Comparison of ENCODE assay signal across 17 mouse cellular contexts in the genomic region with DNA sequence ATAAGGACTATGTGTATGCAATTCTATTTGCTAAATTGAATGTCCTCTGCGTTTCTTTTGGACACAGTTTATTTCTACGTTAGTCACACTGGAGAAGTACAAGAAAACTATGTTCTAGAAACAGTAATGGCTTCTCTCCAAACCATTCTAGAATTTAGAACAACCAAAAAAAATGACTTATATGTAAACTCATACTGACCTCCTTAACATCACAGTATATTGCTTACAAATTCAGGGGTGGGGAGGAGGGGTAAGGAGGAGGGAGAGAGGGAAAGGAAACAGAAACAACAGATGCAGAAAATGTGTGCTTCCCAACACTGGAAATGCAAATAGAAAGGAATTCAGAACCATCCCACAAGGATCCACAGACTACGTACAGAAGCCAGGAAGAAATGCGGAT.
"Had no signal": no experiment of that assay in that cellular context is flagged by ENCODE, and none has a peak within 500 bp of the region (broad histone marks: within the 10 kb centered on the region; RNA-seq: fewer than 3 reads in every experiment).

No protein-coding gene starts in this region.

- DNase-seq: kidney, adult 2 months; kidney, postnatal 36 days; retina, postnatal 1 day; right cerebral cortex, postnatal 4 days; thymus, adult 2 months; thymus, postnatal 25 days had no signal

- H3K9ac ChIP-seq: kidney, embryonic 15.5 days; liver, embryonic 15.5 days; lung, embryonic 15.5 days; midbrain, embryonic 12.5 days; neural tube, embryonic 13.5 days; stomach, embryonic 15.5 days had no signal

- H3K4me2 ChIP-seq: kidney, embryonic 15.5 days; liver, embryonic 11.5 days; liver, embryonic 15.5 days; lung, embryonic 15.5 days; midbrain, embryonic 12.5 days; neural tube, embryonic 13.5 days; stomach, embryonic 15.5 days had no signal

- ATAC-seq: midbrain, embryonic 16.5 days had no signal

- H3K4me3 ChIP-seq: kidney, embryonic 15.5 days; limb, embryonic 10.5 days; liver, embryonic 15.5 days; lung, embryonic 15.5 days; megakaryocyte, embryonic 14.5 days; midbrain, embryonic 12.5 days; neural tube, embryonic 13.5 days; stomach, embryonic 15.5 days had no signal

- H3K4me1 ChIP-seq: megakaryocyte, embryonic 14.5 days had no signal

- H3K36me3 ChIP-seq: kidney, embryonic 15.5 days; limb, embryonic 10.5 days; liver, embryonic 15.5 days; lung, embryonic 15.5 days; midbrain, embryonic 12.5 days; neural tube, embryonic 13.5 days; stomach, embryonic 15.5 days had no signal

- H3K9me3 ChIP-seq: kidney, embryonic 15.5 days; limb, embryonic 10.5 days; liver, embryonic 15.5 days; lung, embryonic 15.5 days; megakaryocyte, embryonic 14.5 days; midbrain, embryonic 12.5 days; neural tube, embryonic 13.5 days; stomach, embryonic 15.5 days had no signal

- H3K27me3 ChIP-seq: kidney, embryonic 15.5 days; liver, embryonic 15.5 days; lung, embryonic 15.5 days; midbrain, embryonic 12.5 days; neural tube, embryonic 13.5 days; stomach, embryonic 15.5 days had no signal

- H3K27ac ChIP-seq: kidney, embryonic 15.5 days; limb, embryonic 10.5 days; liver, embryonic 15.5 days; lung, embryonic 15.5 days; macrophage; midbrain, embryonic 12.5 days; neural tube, embryonic 13.5 days; stomach, embryonic 15.5 days had no signal
